Mouse (Mus musculus): ENCODE data around the gene Cpa1.

Cpa1 gene

GRCm38 (mm10) chr6:30638674-30639268, at the start of gene Cpa1:
Cpa1 (plus strand) TSS chr6:30639218.
- DNase-seq (ENCODE audit: low read depth), result no peak

GRCm38 (mm10) chr6:30589819-30590218, 49.2 kb upstream of the Cpa1 start:
- DNase-seq (ENCODE audit: low read depth), result no peak

GRCm38 (mm10) chr6:30591851-30592404, 47.1 kb upstream of the Cpa1 start:
- no peak for DNase-seq (ENCODE audit: low read depth)

GRCm38 (mm10) chr6:30592417-30592974, 46.5 kb upstream of the Cpa1 start:
- DNase-seq (ENCODE audit: low read depth), result no peak

- DNase-seq (ENCODE audit: low read depth), result no peak
Measured at GRCm38 (mm10) chr6:30594364-30594763, 44.7 kb upstream of the Cpa1 start.

GRCm38 (mm10) chr6:30596230-30596898, 42.7 kb upstream of the Cpa1 start:
- no peak for DNase-seq (ENCODE audit: low read depth)

- no peak for DNase-seq (ENCODE audit: low read depth)
Measured at GRCm38 (mm10) chr6:30600033-30600432, 39.0 kb upstream of the Cpa1 start.

GRCm38 (mm10) chr6:30600995-30601394, 38.0 kb upstream of the Cpa1 start:
- DNase-seq (ENCODE audit: low read depth), result no peak

GRCm38 (mm10) chr6:30604342-30604867, 34.6 kb upstream of the Cpa1 start:
- DNase-seq (ENCODE audit: low read depth), result no peak

GRCm38 (mm10) chr6:30605111-30605510, 33.9 kb upstream of the Cpa1 start:
- no peak for DNase-seq (ENCODE audit: low read depth)

- no peak for DNase-seq (ENCODE audit: low read depth)
Measured at GRCm38 (mm10) chr6:30605672-30606071, 33.3 kb upstream of the Cpa1 start.

GRCm38 (mm10) chr6:30610710-30611109, 28.3 kb upstream of the Cpa1 start, which contains the start of gene Cpa5:
Cpa5 (plus strand) TSS chr6:30611010.
- no peak for DNase-seq (ENCODE audit: low read depth)

GRCm38 (mm10) chr6:30611212-30611611, 27.8 kb upstream of the Cpa1 start:
- DNase-seq (ENCODE audit: low read depth), result no peak

GRCm38 (mm10) chr6:30614251-30614650, 24.8 kb upstream of the Cpa1 start:
- DNase-seq (ENCODE audit: low read depth), result no peak

- DNase-seq (ENCODE audit: low read depth), result no peak
Measured at GRCm38 (mm10) chr6:30615741-30616140, 23.3 kb upstream of the Cpa1 start.

GRCm38 (mm10) chr6:30616491-30616941, 22.5 kb upstream of the Cpa1 start:
- no peak for DNase-seq (ENCODE audit: low read depth)

- DNase-seq (ENCODE audit: low read depth), result peak; percentile 28
Measured at GRCm38 (mm10) chr6:30617020-30617958, 21.7 kb upstream of the Cpa1 start.

- DNase-seq (ENCODE audit: low read depth), result no peak
Measured at GRCm38 (mm10) chr6:30617959-30618590, 20.9 kb upstream of the Cpa1 start.

GRCm38 (mm10) chr6:30618735-30619134, 20.3 kb upstream of the Cpa1 start:
- DNase-seq (ENCODE audit: low read depth), result no peak

GRCm38 (mm10) chr6:30619606-30620005, 19.4 kb upstream of the Cpa1 start:
- no peak for DNase-seq (ENCODE audit: low read depth)

GRCm38 (mm10) chr6:30620591-30620990, 18.4 kb upstream of the Cpa1 start:
- DNase-seq (ENCODE audit: low read depth), result no peak

Data from fibroblast of lung, adult 2 months (primary cell).